8 mouse cellular contexts compared by ENCODE assay signal in the genomic region with DNA sequence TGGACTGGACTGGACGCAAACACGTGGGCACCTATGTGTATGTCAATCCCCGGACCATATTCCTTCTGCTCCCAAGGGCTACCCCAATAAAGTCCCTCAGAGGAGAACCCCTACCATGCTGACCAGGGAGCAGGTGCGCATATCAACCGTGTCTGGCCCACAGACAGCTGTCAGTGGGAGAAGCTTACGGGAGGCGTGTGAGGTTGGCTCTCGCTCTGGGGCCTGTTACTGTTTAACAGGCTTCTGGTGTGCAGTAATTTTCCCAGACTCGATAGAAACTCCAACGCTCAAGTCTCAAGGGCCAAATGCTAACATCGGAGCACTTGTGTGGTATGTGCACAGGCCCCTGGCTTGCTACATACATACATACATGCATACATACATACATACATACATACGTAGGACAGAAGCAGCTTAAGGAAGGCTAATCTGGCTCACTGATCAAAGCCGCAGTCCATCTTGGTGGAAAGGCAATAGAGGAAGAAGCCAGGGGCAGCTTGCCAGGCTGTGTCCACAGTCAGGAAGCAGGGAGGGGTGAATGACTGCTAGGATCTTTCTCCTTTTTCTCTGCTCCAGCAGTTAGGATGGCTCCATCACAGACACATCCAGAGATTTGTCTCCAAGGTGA. TPM values are rescaled to one million over a fixed set of nuclear protein-coding genes. Genes with fewer than 3 reads are reported as not detected.
DNase-seq lines count a peak whose midpoint lies in the region; ATAC-seq and TF ChIP-seq lines count a peak whose summit lies in the region.

No protein-coding gene starts in this region.

- peak; percentile 85 to 86 for DNase-seq in cerebellum, postnatal 10 days
- DNase-seq in cerebellum, adult 11 months: no peak
- DNase-seq in liver, embryonic 11.5 days (ENCODE audit: low spot score): no peak
- peak; percentile 90 for DNase-seq in kidney, adult 2 months
- peak; percentile 76 for DNase-seq in lung, postnatal 10 days
- DNase-seq in MN1 (ENCODE audit: low spot score): no peak
- DNase-seq in frontal cortex, postnatal 10 days (ENCODE audit: low spot score in 2 of 2): no peak

- H3K36me3 ChIP-seq in liver, embryonic 12.5 days: peaks cover 29% of the 10 kb centered on the region
- H3K36me3 ChIP-seq in liver, embryonic 11.5 days (ENCODE audit: control insufficient read depth, insufficient read depth, low read length): no peaks in the 10 kb centered on the region
- no peaks in the 10 kb centered on the region for H3K36me3 ChIP-seq in kidney, adult 2 months (ENCODE audit: control insufficient read depth, insufficient read depth, low read length)

- peaks cover 84% of the 10 kb centered on the region for H3K4me1 ChIP-seq in liver, embryonic 12.5 days
- H3K4me1 ChIP-seq in liver, embryonic 11.5 days (replicated peaks; ENCODE audit: control insufficient read depth, insufficient read depth, low read length): peaks cover 28% of the 10 kb centered on the region
- peaks cover 5% of the 10 kb centered on the region; the same call in 1 of the 2 replicates for H3K4me1 ChIP-seq in kidney, adult 2 months (ENCODE audit: control insufficient read depth, insufficient read depth, low read length)

- H3K4me2 ChIP-seq in liver, embryonic 12.5 days: no peak overlapping the region
- no peak overlapping the region for H3K4me2 ChIP-seq in liver, embryonic 11.5 days

- 83% methylated on average over 13 of the region's 13 CpGs for WGBS in liver, embryonic 12.5 days (ENCODE audit: insufficient replicate concordance)
- 78% methylated on average over 13 of the region's 13 CpGs for WGBS in liver, embryonic 11.5 days
- WGBS in kidney, adult 2 months: 25% methylated on average over 13 of the region's 13 CpGs

- H3K27ac ChIP-seq in liver, embryonic 12.5 days: peak overlapping the region; percentile 15; the same call in 1 of the 2 replicates
- H3K27ac ChIP-seq in liver, embryonic 11.5 days (ENCODE audit: low read depth, low read length): no peak overlapping the region
- peak overlapping the region; percentile 2; the same call in 1 of the 2 replicates for H3K27ac ChIP-seq in kidney, adult 2 months (ENCODE audit: insufficient read depth, low read depth, low read length)

- no peak for TF ChIP-seq CTCF in kidney, adult 2 months (conservative IDR thresholded peaks at IDR 0.05; ENCODE audit: insufficient read depth, insufficient read length, low read depth, low read length)

- ATAC-seq in liver, embryonic 12.5 days: no peak
- ATAC-seq in liver, embryonic 11.5 days (replicated peaks; ENCODE audit: low FRiP score): no peak

- H3K9ac ChIP-seq in liver, embryonic 12.5 days: no peak overlapping the region
- H3K9ac ChIP-seq in liver, embryonic 11.5 days (ENCODE audit: low read depth, low read length): no peak overlapping the region

- H3K27me3 ChIP-seq in liver, embryonic 12.5 days (replicated peaks): no peaks in the 10 kb centered on the region
- no peaks in the 10 kb centered on the region for H3K27me3 ChIP-seq in liver, embryonic 11.5 days (replicated peaks; ENCODE audit: control insufficient read depth, insufficient read depth, low read length)
- H3K27me3 ChIP-seq in kidney, adult 2 months (replicated peaks; ENCODE audit: control insufficient read depth, insufficient read depth, low read length): no peaks in the 10 kb centered on the region

- no peak for TF ChIP-seq POLR2A in kidney, adult 2 months (IDR thresholded peaks at IDR 0.05; ENCODE audit: low read depth, low read length)

- H3K9me3 ChIP-seq in liver, embryonic 12.5 days (replicated peaks): no peaks in the 10 kb centered on the region
- no peaks in the 10 kb centered on the region for H3K9me3 ChIP-seq in liver, embryonic 11.5 days (ENCODE audit: control insufficient read depth, low read length)

- H3K4me3 ChIP-seq in liver, embryonic 12.5 days: no peak overlapping the region
- H3K4me3 ChIP-seq in liver, embryonic 11.5 days (ENCODE audit: low read depth, low read length): no peak overlapping the region
- H3K4me3 ChIP-seq in kidney, adult 2 months (ENCODE audit: insufficient read depth, low read depth, low read length): no peak overlapping the region

RNA-seq across cellular contexts. Expression of a gene that starts 27.8 kb away (rescaled TPM):
- 87.1 and 88.8 TPM in 2 replicates for polyA plus RNA-seq in liver, embryonic 12.5 days (2016; fragmentation: Nextera tagmentation; extraction: Ambion mirVana)
- 104 and 108 TPM in 2 replicates for polyA plus RNA-seq in liver, embryonic 11.5 days (2014; fragmentation: Nextera tagmentation; extraction: Ambion mirVana)
- 35.5 and 42.8 TPM in 2 replicates for polyA plus RNA-seq in kidney, adult 2 months (2012; rRNA removed)

Comparison
In these comparisons a context has a peak if more than half of its experiments do, and no peak if none do; other contexts are left out.
1. DNase-seq: peak in cerebellum, postnatal 10 days (2 of 2), kidney, adult 2 months (single experiment) and lung, postnatal 10 days (single experiment); none in cerebellum, adult 11 months (single experiment), liver, embryonic 11.5 days (single experiment), MN1 (single experiment) and frontal cortex, postnatal 10 days (0 of 2).